Mouse (Mus musculus) heart, postnatal 0 days (tissue): Measurements from ENCODE around the gene Lingo4. TPM values are rescaled to one million over a fixed set of nuclear protein-coding genes. Genes with fewer than 3 reads are reported as not detected.

ENCODE experiments used
- ATAC-seq: fragments of 200-750 bp; cut with Nextera tagmentation; 2 replicates; pipeline ENCODE4 v1.8.0; 2017; ENCODE audit warnings: low read depth, moderate number of reproducible peaks, moderate library complexity; ENCODE audit not compliant: insufficient read depth
- DNase-seq: peaks from one replicate; pipeline ENCODE4 v3.0.0-alpha.2; 2016; ENCODE audit warnings: low spot score
- H3K27ac ChIP-seq: fragments of 300-500 bp; sonication (generic); 2 replicates; pipeline ENCODE4 v1.5.1; 2014; ENCODE audit warnings: low read depth, mild to moderate bottlenecking
- H3K27me3 ChIP-seq: fragments of 300-500 bp; sonication (generic); 2 replicates; pipeline ENCODE4 v1.6.1; 2014; ENCODE audit warnings: low read length, mixed read lengths; ENCODE audit not compliant: control insufficient read depth, insufficient read depth
- H3K36me3 ChIP-seq: fragments of 300-500 bp; sonication (generic); replicated peaks from 2 replicates; pipeline ENCODE4 v1.6.1; 2014; ENCODE audit warnings: low read length, mixed read lengths; ENCODE audit not compliant: control insufficient read depth, insufficient read depth
- H3K4me1 ChIP-seq: fragments of 300-500 bp; sonication (generic); 2 replicates; pipeline ENCODE4 v1.6.1; 2014; ENCODE audit warnings: antibody characterized with exemption; ENCODE audit not compliant: control insufficient read depth, insufficient read depth
- H3K4me2 ChIP-seq: fragments of 300-500 bp; sonication (generic); 2 replicates; pipeline ENCODE4 v1.6.1; 2014; ENCODE audit warnings: low read depth, mild to moderate bottlenecking, low read length, moderate library complexity
- H3K4me3 ChIP-seq: fragments of 300-500 bp; sonication (generic); 2 replicates; pipeline ENCODE4 v1.5.1; 2014; ENCODE audit warnings: low read depth, low read length
- H3K9ac ChIP-seq: fragments of 300-500 bp; sonication (generic); replicated peaks from 2 replicates; pipeline ENCODE4 v1.6.1; 2014; ENCODE audit warnings: low read depth, low read length, mixed read lengths
- H3K9me3 ChIP-seq: fragments of 300-500 bp; sonication (generic); replicated peaks from 2 replicates; pipeline ENCODE4 v1.6.1; 2016; ENCODE audit warnings: low read length; ENCODE audit not compliant: control insufficient read depth
- CTCF ChIP-seq: IDR thresholded peaks from 2 replicates; pipeline ENCODE4 v1.5.1; 2016; ENCODE audit warnings: antibody characterized with exemption, control low read depth, low read depth
- EP300 ChIP-seq: IDR thresholded peaks from 2 replicates; pipeline ENCODE4 v1.6.1; 2016; ENCODE audit warnings: antibody characterized with exemption, low read depth
- WGBS: fragments of 180-500 bp; shearing (Covaris S2); extraction: QIAGEN DNeasy Blood & Tissue Kit; methylation state at CpG from one replicate; pipeline ENCODE4 v1.1.7; 2014; 5-methylcytosine and 5-hydroxymethylcytosine counted together
- polyA plus RNA-seq: library from polyadenylated mRNA; unstranded; fragments of >200 nt; fragmentation: Nextera tagmentation; extraction: Ambion mirVana; gene quantifications from 2 replicates; pipeline ENCODE4 v1.2.1, GENCODE M21; 2015
- total RNA-seq: library from RNA; depleted of rRNA; stranded (reverse); fragments of >200 nt; gene quantifications from 2 replicates; pipeline ENCODE4 v1.2.3, GENCODE M21; 2014; ENCODE audit warnings: low replicate concordance

Lingo4 gene
- total and polyA plus RNA-seq, 2 experiments from 2014 or later, result 0.19 TPM; not detected in 1

- TF ChIP-seq CTCF, result no peak
- no peak for TF ChIP-seq EP300
- H3K4me1 ChIP-seq, result no peaks in the 10 kb centered on the region
- H3K9ac ChIP-seq, result no peak overlapping the region
- no peaks in the 10 kb centered on the region for H3K9me3 ChIP-seq
- H3K4me3 ChIP-seq, result no peak overlapping the region
- no peaks in the 10 kb centered on the region for H3K36me3 ChIP-seq
- ATAC-seq (no peak), DNase-seq (no peak)
- H3K27ac ChIP-seq, result no peak overlapping the region
- 46% methylated on average over 2 of the region's 2 CpGs for WGBS
- no peaks in the 10 kb centered on the region for H3K27me3 ChIP-seq
- no peak overlapping the region for H3K4me2 ChIP-seq
Observed at GRCm38 (mm10) chr3:94430980-94431379, 32.7 kb downstream of the Lingo4 start.

- Histone ChIP-seq H3K4me2 (no peak overlapping the region), H3K36me3 (no peaks in the 10 kb centered on the region), H3K4me3 (no peak overlapping the region), H3K9me3 (no peaks in the 10 kb centered on the region), H3K27ac (no peak overlapping the region), H3K9ac (no peak overlapping the region), H3K27me3 (no peaks in the 10 kb centered on the region), H3K4me1 (no peaks in the 10 kb centered on the region)
- ATAC-seq, result no peak
- DNase-seq, result no peak
- TF ChIP-seq CTCF (no peak), EP300 (no peak)
- WGBS, result 96% methylated on average over 2 of the region's 2 CpGs
Observed at GRCm38 (mm10) chr3:94434305-94434704, 36.0 kb downstream of the Lingo4 start.

- no peaks in the 10 kb centered on the region for H3K36me3 ChIP-seq
- no peak overlapping the region for H3K9ac ChIP-seq
- no peaks in the 10 kb centered on the region for H3K4me1 ChIP-seq
- no peak overlapping the region for H3K4me3 ChIP-seq
- no peak overlapping the region for H3K27ac ChIP-seq
- no peak overlapping the region for H3K4me2 ChIP-seq
- TF ChIP-seq EP300 (no peak), CTCF (no peak)
- DNase-seq, result no peak
- H3K27me3 ChIP-seq, result no peaks in the 10 kb centered on the region
- H3K9me3 ChIP-seq, result no peaks in the 10 kb centered on the region
- 70% methylated on average over 9 of the region's 9 CpGs for WGBS
- no peak for ATAC-seq
Observed at GRCm38 (mm10) chr3:94436420-94436819, 38.1 kb downstream of the Lingo4 start.

GRCm38 (mm10) chr3:94441182-94441581 is 42.9 kb downstream of the Lingo4 start:
- ATAC-seq, result no peak
- TF ChIP-seq CTCF, result peak; percentile 49
- TF ChIP-seq EP300, result no peak
- peaks cover 16% of the 10 kb centered on the region for H3K36me3 ChIP-seq
- DNase-seq, result no peak
- no peak overlapping the region for H3K27ac ChIP-seq
- H3K27me3 ChIP-seq, result no peaks in the 10 kb centered on the region
- 31% methylated on average over 3 of the region's 3 CpGs for WGBS
- H3K9me3 ChIP-seq, result no peaks in the 10 kb centered on the region
- no peak overlapping the region for H3K4me3 ChIP-seq
- H3K9ac ChIP-seq, result no peak overlapping the region
- no peak overlapping the region for H3K4me2 ChIP-seq
- H3K4me1 ChIP-seq, result no peaks in the 10 kb centered on the region

GRCm38 (mm10) chr3:94442951-94443596 is 44.8 kb downstream of the Lingo4 start, which contains the start of gene Mrpl9:
TSS of gene Mrpl9 (plus strand) at chr3:94443318.
- DNase-seq (peak; percentile 89), ATAC-seq (peak; percentile 99)
- Histone ChIP-seq H3K4me1 (no peaks in the 10 kb centered on the region), H3K9me3 (no peaks in the 10 kb centered on the region), H3K9ac (peak within 1 kb of the TSS; percentile 91), H3K36me3 (peaks cover 35% of the 10 kb centered on the region), H3K27ac (peak within 1 kb of the TSS; percentile 64), H3K4me2 (peak within 1 kb of the TSS; percentile 69), H3K4me3 (peak within 1 kb of the TSS; percentile 84), H3K27me3 (no peaks in the 10 kb centered on the region)
- WGBS, result under 1% methylated on average over 39 of the region's 39 CpGs
- TF ChIP-seq EP300, result no peak
- TF ChIP-seq CTCF, result no peak

GRCm38 (mm10) chr3:94443597-94443964 is 45.3 kb downstream of the Lingo4 start, which contains the start of gene Oaz3:
TSS of gene Oaz3 (minus strand) at chr3:94443915.
- H3K4me1 ChIP-seq, result no peaks in the 10 kb centered on the region
- TF ChIP-seq CTCF (no peak), EP300 (no peak)
- ATAC-seq (peak; percentile 36; the same call in 1 of the 2 replicates), DNase-seq (no peak)
- peak within 1 kb of the TSS; percentile 69 for H3K4me2 ChIP-seq
- H3K9ac ChIP-seq, result peak within 1 kb of the TSS; percentile 91
- peaks cover 40% of the 10 kb centered on the region for H3K36me3 ChIP-seq
- 0% methylated on average over 24 of the region's 24 CpGs for WGBS
- H3K27ac ChIP-seq, result peak within 1 kb of the TSS; percentile 64
- no peaks in the 10 kb centered on the region for H3K9me3 ChIP-seq
- H3K27me3 ChIP-seq, result no peaks in the 10 kb centered on the region
- H3K4me3 ChIP-seq, result peak within 1 kb of the TSS; percentile 84
